Mouse (Mus musculus): Measurements from ENCODE around the gene Sept5. TPM values are rescaled to one million over a fixed set of nuclear protein-coding genes. Genes with fewer than 3 reads are reported as not detected.

Gene Sept5
- total RNA-seq, 2 experiments from 2014 or later: 13.4 to 15.2 TPM

GRCm38 (mm10) chr16:18633333-18633732, 3.6 kb upstream of the Sept5 start:
- ATAC-seq (replicated peaks; ENCODE audit: low FRiP score, poor library complexity, severe bottlenecking): no peak

- no peak for ATAC-seq (replicated peaks; ENCODE audit: low FRiP score, poor library complexity, severe bottlenecking)
Measured at GRCm38 (mm10) chr16:18632816-18633215, 3.1 kb upstream of the Sept5 start.

- ATAC-seq (replicated peaks; ENCODE audit: low FRiP score, poor library complexity, severe bottlenecking): no peak
Measured at GRCm38 (mm10) chr16:18632059-18632458, 2.3 kb upstream of the Sept5 start.

GRCm38 (mm10) chr16:18631141-18631540, 1.4 kb upstream of the Sept5 start:
- ATAC-seq (replicated peaks; ENCODE audit: low FRiP score, poor library complexity, severe bottlenecking): no peak

GRCm38 (mm10) chr16:18630291-18630690, 537 bp upstream of the Sept5 start:
- no peak for ATAC-seq (replicated peaks; ENCODE audit: low FRiP score, poor library complexity, severe bottlenecking)

- no peak for ATAC-seq (replicated peaks; ENCODE audit: low FRiP score, poor library complexity, severe bottlenecking)
Measured at GRCm38 (mm10) chr16:18628948-18629340, 810 bp downstream of the Sept5 start.

GRCm38 (mm10) chr16:18628206-18628947, 1.4 kb downstream of the Sept5 start:
- no peak for ATAC-seq (replicated peaks; ENCODE audit: low FRiP score, poor library complexity, severe bottlenecking)

- ATAC-seq (replicated peaks; ENCODE audit: low FRiP score, poor library complexity, severe bottlenecking): no peak
Measured at GRCm38 (mm10) chr16:18627163-18627562, 2.6 kb downstream of the Sept5 start.

- ATAC-seq (replicated peaks; ENCODE audit: low FRiP score, poor library complexity, severe bottlenecking): no peak
Measured at GRCm38 (mm10) chr16:18626376-18626878, 3.3 kb downstream of the Sept5 start, which contains the start of gene Gm49601. Gm49601 (minus strand) TSS chr16:18626427.

- no peak for ATAC-seq (replicated peaks; ENCODE audit: low FRiP score, poor library complexity, severe bottlenecking)
Measured at GRCm38 (mm10) chr16:18625791-18626311, 3.9 kb downstream of the Sept5 start.

GRCm38 (mm10) chr16:18625097-18625496, 4.7 kb downstream of the Sept5 start:
- no peak for ATAC-seq (replicated peaks; ENCODE audit: low FRiP score, poor library complexity, severe bottlenecking)

GRCm38 (mm10) chr16:18624641-18625040, 5.1 kb downstream of the Sept5 start:
- ATAC-seq (replicated peaks; ENCODE audit: low FRiP score, poor library complexity, severe bottlenecking): no peak

- no peak for ATAC-seq (replicated peaks; ENCODE audit: low FRiP score, poor library complexity, severe bottlenecking)
Measured at GRCm38 (mm10) chr16:18623751-18624540, 5.8 kb downstream of the Sept5 start.

GRCm38 (mm10) chr16:18622916-18623750, 6.6 kb downstream of the Sept5 start:
- no peak for ATAC-seq (replicated peaks; ENCODE audit: low FRiP score, poor library complexity, severe bottlenecking)

- no peak for ATAC-seq (replicated peaks; ENCODE audit: low FRiP score, poor library complexity, severe bottlenecking)
Measured at GRCm38 (mm10) chr16:18622019-18622418, 7.7 kb downstream of the Sept5 start, which contains the start of gene Gp1bb. Gp1bb (minus strand) TSS chr16:18622403.

GRCm38 (mm10) chr16:18621362-18622001, 8.3 kb downstream of the Sept5 start:
- no peak for ATAC-seq (replicated peaks; ENCODE audit: low FRiP score, poor library complexity, severe bottlenecking)

- no peak for ATAC-seq (replicated peaks; ENCODE audit: low FRiP score, poor library complexity, severe bottlenecking)
Measured at GRCm38 (mm10) chr16:18620601-18621361, 9.0 kb downstream of the Sept5 start.

GRCm38 (mm10) chr16:18620201-18620600, 9.6 kb downstream of the Sept5 start:
- no peak for ATAC-seq (replicated peaks; ENCODE audit: low FRiP score, poor library complexity, severe bottlenecking)

- no peak for ATAC-seq (replicated peaks; ENCODE audit: low FRiP score, poor library complexity, severe bottlenecking)
Measured at GRCm38 (mm10) chr16:18619110-18619509, 10.6 kb downstream of the Sept5 start.
